Mouse (Mus musculus) MEL-GATA-1-ER (cell line): ENCODE data around the gene Tyw5.

Experiments used
- DNase-seq: peaks from one replicate; pipeline ENCODE4 v3.0.0-alpha.2; 2012; ENCODE audit warnings: low read depth; ENCODE audit errors: extremely low read depth

Tyw5 gene

GRCm38 (mm10) chr1:57387876-57388275 is 19.0 kb downstream of the Tyw5 start:
- no peak for DNase-seq

GRCm38 (mm10) chr1:57386519-57386918 is 20.4 kb downstream of the Tyw5 start:
- DNase-seq, result no peak

GRCm38 (mm10) chr1:57377376-57378341 is 29.2 kb downstream of the Tyw5 start, which contains the start of gene 1700066M21Rik:
1700066M21Rik (plus strand) TSS chr1:57377620.
- DNase-seq, result peak; percentile 76

- DNase-seq, result peak; percentile 33
These were observed 30.1 kb downstream of the Tyw5 start for GRCm38 (mm10) chr1:57376806-57377205.

GRCm38 (mm10) chr1:57375276-57375675 is 31.6 kb downstream of the Tyw5 start:
- DNase-seq, result peak; percentile 36

- DNase-seq, result no peak
These were observed 36.5 kb downstream of the Tyw5 start for GRCm38 (mm10) chr1:57370451-57370850.

- no peak for DNase-seq
These were observed 37.8 kb downstream of the Tyw5 start for GRCm38 (mm10) chr1:57369111-57369510.

GRCm38 (mm10) chr1:57367446-57367845 is 39.5 kb downstream of the Tyw5 start:
- no peak for DNase-seq

- no peak for DNase-seq
These were observed 48.4 kb downstream of the Tyw5 start for GRCm38 (mm10) chr1:57358546-57358945.

GRCm38 (mm10) chr1:57351941-57352340 is 55.0 kb downstream of the Tyw5 start:
- no peak for DNase-seq

GRCm38 (mm10) chr1:57347487-57347886 is 59.4 kb downstream of the Tyw5 start:
- DNase-seq, result no peak

- DNase-seq, result no peak
These were observed 65.7 kb downstream of the Tyw5 start for GRCm38 (mm10) chr1:57341197-57341596.

GRCm38 (mm10) chr1:57339156-57339796 is 67.6 kb downstream of the Tyw5 start:
- DNase-seq, result peak; percentile 16
